Mouse (Mus musculus) limb, embryonic 13.5 days (tissue): ENCODE measurements at regions not wholly inside any gene's neighbourhood (a gene's known extent, or its start where the extent isn't known, plus 50 kb on each side); places are given as distances from the start of the nearest gene placed in this dataset.

ENCODE experiments used
- ATAC-seq: fragments of 200-750 bp; cut with Nextera tagmentation; 2 replicates; pipeline ENCODE4 v1.8.0; 2017; ENCODE audit warnings: low read depth, moderate number of reproducible peaks, moderate TSS enrichment; ENCODE audit not compliant: low FRiP score
- H3K27ac ChIP-seq: fragments of 300-500 bp; sonication (generic); 2 replicates; pipeline ENCODE4 v1.5.1; 2015; ENCODE audit warnings: inconsistent platforms, mild to moderate bottlenecking, moderate library complexity
- H3K27me3 ChIP-seq: fragments of 300-500 bp; sonication (generic); 2 replicates; pipeline ENCODE4 v1.6.1; 2015; ENCODE audit warnings: mild to moderate bottlenecking, inconsistent platforms
- H3K36me3 ChIP-seq: fragments of 300-500 bp; sonication (generic); 2 replicates; pipeline ENCODE4 v1.6.1; 2015; ENCODE audit warnings: inconsistent platforms, mild to moderate bottlenecking, moderate library complexity
- H3K4me1 ChIP-seq: fragments of 300-500 bp; sonication (generic); 2 replicates; pipeline ENCODE4 v1.6.1; 2015; ENCODE audit warnings: inconsistent platforms
- H3K4me2 ChIP-seq: fragments of 300-500 bp; sonication (generic); replicated peaks from 2 replicates; pipeline ENCODE4 v1.6.1; 2015; ENCODE audit warnings: inconsistent platforms, mild to moderate bottlenecking, moderate library complexity
- H3K4me3 ChIP-seq: fragments of 300-500 bp; sonication (generic); 2 replicates; pipeline ENCODE4 v1.5.1; 2015; ENCODE audit warnings: moderate library complexity, mild to moderate bottlenecking, inconsistent platforms
- H3K9ac ChIP-seq: fragments of 300-500 bp; sonication (generic); 2 replicates; pipeline ENCODE4 v1.6.1; 2015; ENCODE audit warnings: mild to moderate bottlenecking, inconsistent platforms
- H3K9me3 ChIP-seq: fragments of 300-500 bp; sonication (generic); 2 replicates; pipeline ENCODE4 v1.6.1; 2016; ENCODE audit warnings: inconsistent platforms
- WGBS: fragments of 180-500 bp; shearing (Covaris S2); methylation state at CpG from one replicate; pipeline ENCODE4 v1.1.7; 2015; 5-methylcytosine and 5-hydroxymethylcytosine counted together

GRCm38 (mm10) chr1:94203281-94203680 lies 150.9 kb upstream of the Pdcd1 start:
- no peak overlapping the region for H3K9ac ChIP-seq
- 85% methylated on average over 3 of the region's 3 CpGs for WGBS
- H3K27ac ChIP-seq: no peak overlapping the region
- no peaks in the 10 kb centered on the region for H3K4me1 ChIP-seq
- no peak overlapping the region for H3K4me3 ChIP-seq
- no peaks in the 10 kb centered on the region for H3K36me3 ChIP-seq
- no peak overlapping the region for H3K4me2 ChIP-seq
- no peaks in the 10 kb centered on the region for H3K9me3 ChIP-seq
- H3K27me3 ChIP-seq: no peaks in the 10 kb centered on the region
- ATAC-seq: no peak

GRCm38 (mm10) chr1:94183876-94184275 lies 131.5 kb upstream of the Pdcd1 start:
- Histone ChIP-seq H3K4me1 (no peaks in the 10 kb centered on the region), H3K4me2 (no peak overlapping the region), H3K9ac (no peak overlapping the region), H3K9me3 (0 out of 2 replicates have a peak, but pooled peaks cover 6% of the 10 kb centered on the region), H3K27me3 (no peaks in the 10 kb centered on the region), H3K27ac (no peak overlapping the region), H3K4me3 (no peak overlapping the region), H3K36me3 (no peaks in the 10 kb centered on the region)
- WGBS: 89% methylated on average over 2 of the region's 2 CpGs
- no peak for ATAC-seq

- no peak for ATAC-seq
- no peaks in the 10 kb centered on the region for H3K9me3 ChIP-seq
- H3K4me1 ChIP-seq: no peaks in the 10 kb centered on the region
- WGBS: 78% methylated on average over 4 of the region's 4 CpGs
- H3K27ac ChIP-seq: no peak overlapping the region
- H3K4me2 ChIP-seq: no peak overlapping the region
- no peaks in the 10 kb centered on the region for H3K27me3 ChIP-seq
- no peaks in the 10 kb centered on the region for H3K36me3 ChIP-seq
- H3K9ac ChIP-seq: no peak overlapping the region
- H3K4me3 ChIP-seq: no peak overlapping the region
Measured at GRCm38 (mm10) chr1:94149958-94150357, 97.6 kb upstream of the Pdcd1 start.

GRCm38 (mm10) chr1:94147015-94147414 lies 94.7 kb upstream of the Pdcd1 start:
- Histone ChIP-seq H3K4me1 (no peaks in the 10 kb centered on the region), H3K9ac (no peak overlapping the region), H3K27ac (no peak overlapping the region), H3K4me2 (no peak overlapping the region), H3K9me3 (0 out of 2 replicates have a peak, but pooled peaks cover 6% of the 10 kb centered on the region), H3K36me3 (no peaks in the 10 kb centered on the region), H3K4me3 (no peak overlapping the region), H3K27me3 (no peaks in the 10 kb centered on the region)
- ATAC-seq: no peak
- WGBS: 83% methylated on average over 4 of the region's 4 CpGs

GRCm38 (mm10) chr1:94140518-94140917 lies 88.2 kb upstream of the Pdcd1 start:
- Histone ChIP-seq H3K9me3 (0 out of 2 replicates have a peak, but pooled peaks cover 6% of the 10 kb centered on the region), H3K4me3 (no peak overlapping the region), H3K4me2 (no peak overlapping the region), H3K27ac (no peak overlapping the region), H3K9ac (no peak overlapping the region), H3K27me3 (no peaks in the 10 kb centered on the region), H3K4me1 (no peaks in the 10 kb centered on the region), H3K36me3 (no peaks in the 10 kb centered on the region)
- WGBS: 71% methylated on average over 3 of the region's 3 CpGs
- no peak for ATAC-seq

GRCm38 (mm10) chr1:94139445-94140062 lies 87.2 kb upstream of the Pdcd1 start:
- ATAC-seq: no peak
- 82% methylated on average over 5 of the region's 5 CpGs for WGBS
- no peak overlapping the region for H3K27ac ChIP-seq
- no peak overlapping the region for H3K4me2 ChIP-seq
- no peaks in the 10 kb centered on the region for H3K27me3 ChIP-seq
- H3K36me3 ChIP-seq: no peaks in the 10 kb centered on the region
- no peak overlapping the region for H3K4me3 ChIP-seq
- H3K4me1 ChIP-seq: no peaks in the 10 kb centered on the region
- H3K9me3 ChIP-seq: 0 out of 2 replicates have a peak, but pooled peaks cover 6% of the 10 kb centered on the region
- H3K9ac ChIP-seq: no peak overlapping the region

- H3K9ac ChIP-seq: no peak overlapping the region
- no peaks in the 10 kb centered on the region for H3K4me1 ChIP-seq
- no peak overlapping the region for H3K27ac ChIP-seq
- no peak overlapping the region for H3K4me2 ChIP-seq
- no peaks in the 10 kb centered on the region for H3K27me3 ChIP-seq
- H3K9me3 ChIP-seq: no peaks in the 10 kb centered on the region; the same call in 1 of the 2 replicates
- ATAC-seq: no peak
- 80% methylated on average over 8 of the region's 8 CpGs for WGBS
- H3K4me3 ChIP-seq: no peak overlapping the region
- no peaks in the 10 kb centered on the region for H3K36me3 ChIP-seq
Measured at GRCm38 (mm10) chr1:94136731-94137130, 84.4 kb upstream of the Pdcd1 start.
